In genomic region chr8:114564036-114564435, GRCm38 (mm10) we compare ENCODE assay signal across 22 mouse cellular contexts.
DNase-seq lines count a peak whose midpoint lies in the region; ATAC-seq and TF ChIP-seq lines count a peak whose summit lies in the region.
"Had no signal": no experiment of that assay in that cellular context is flagged by ENCODE, and none has a peak within 500 bp of the region (broad histone marks: within the 10 kb centered on the region; RNA-seq: fewer than 3 reads in every experiment).

No protein-coding gene starts in this region.

- no peaks in the 10 kb centered on the region for H3K9me3 ChIP-seq in kidney, embryonic 14.5 days (ENCODE audit: control insufficient read depth, low read length)
- H3K9me3 ChIP-seq in midbrain, embryonic 13.5 days = no peaks in the 10 kb centered on the region
- H3K9me3 ChIP-seq: embryonic facial prominence, embryonic 10.5 days; heart, embryonic 10.5 days; hindbrain, embryonic 13.5 days had no signal

- no peak for ATAC-seq in kidney, embryonic 14.5 days (ENCODE audit: low FRiP score, low TSS enrichment)
- no peak for ATAC-seq in erythroid progenitor cell, adult 5-6 weeks (replicated peaks; ENCODE audit: low FRiP score, poor library complexity, severe bottlenecking)
- ATAC-seq in midbrain, embryonic 13.5 days = no peak
- ATAC-seq: activated CD4-positive, CD25-positive, alpha-beta regulatory T cell, adult 4 months; forebrain, embryonic 16.5 days had no signal

- no peak for TF ChIP-seq POLR2A in kidney, adult 2 months (IDR thresholded peaks at IDR 0.05; ENCODE audit: low read depth, low read length)

- no peak overlapping the region for H3K4me3 ChIP-seq in kidney, embryonic 14.5 days (ENCODE audit: low read length)
- H3K4me3 ChIP-seq in kidney, adult 2 months (ENCODE audit: insufficient read depth, low read depth, low read length) = no peak overlapping the region
- H3K4me3 ChIP-seq in midbrain, embryonic 13.5 days (replicated peaks) = no peak overlapping the region
- H3K4me3 ChIP-seq: embryonic facial prominence, embryonic 10.5 days; heart, embryonic 10.5 days; hindbrain, embryonic 13.5 days had no signal

- no peak for TF ChIP-seq CTCF in kidney, adult 2 months (conservative IDR thresholded peaks at IDR 0.05; ENCODE audit: insufficient read depth, insufficient read length, low read depth, low read length)

- H3K36me3 ChIP-seq in kidney, embryonic 14.5 days (ENCODE audit: control insufficient read depth, insufficient read depth, low read length) = no peaks in the 10 kb centered on the region
- no peaks in the 10 kb centered on the region for H3K36me3 ChIP-seq in kidney, adult 2 months (ENCODE audit: control insufficient read depth, insufficient read depth, low read length)
- no peaks in the 10 kb centered on the region for H3K36me3 ChIP-seq in midbrain, embryonic 13.5 days
- H3K36me3 ChIP-seq: embryonic facial prominence, embryonic 10.5 days; heart, embryonic 10.5 days; hindbrain, embryonic 13.5 days had no signal

- no peak overlapping the region for H3K4me2 ChIP-seq in kidney, embryonic 14.5 days (replicated peaks; ENCODE audit: low read depth, low read length)
- no peak overlapping the region for H3K4me2 ChIP-seq in midbrain, embryonic 13.5 days (replicated peaks)
- H3K4me2 ChIP-seq: hindbrain, embryonic 13.5 days had no signal

- no peaks in the 10 kb centered on the region for H3K27me3 ChIP-seq in kidney, embryonic 14.5 days (ENCODE audit: control insufficient read depth, insufficient read depth, low read length)
- H3K27me3 ChIP-seq in kidney, adult 2 months (replicated peaks; ENCODE audit: control insufficient read depth, insufficient read depth, low read length) = no peaks in the 10 kb centered on the region
- peaks cover 12% of the 10 kb centered on the region; the same call in 1 of the 2 replicates for H3K27me3 ChIP-seq in midbrain, embryonic 13.5 days
- H3K27me3 ChIP-seq: CH12.LX, Patski had no signal

- WGBS in kidney, embryonic 14.5 days = 82% methylated on average over 5 of the region's 6 CpGs
- 50% methylated on average over 6 of the region's 6 CpGs for WGBS in kidney, adult 2 months
- WGBS in midbrain, embryonic 13.5 days = 44% methylated on average over 5 of the region's 6 CpGs

- no peaks in the 10 kb centered on the region; the same call in 1 of the 2 replicates for H3K4me1 ChIP-seq in kidney, embryonic 14.5 days (ENCODE audit: control insufficient read depth, insufficient read depth, low read length)
- peaks cover 18% of the 10 kb centered on the region for H3K4me1 ChIP-seq in kidney, adult 2 months (ENCODE audit: control insufficient read depth, insufficient read depth, low read length)
- H3K4me1 ChIP-seq in midbrain, embryonic 13.5 days (replicated peaks) = peaks cover 19% of the 10 kb centered on the region
- H3K4me1 ChIP-seq: heart, embryonic 10.5 days had no signal

- no peak overlapping the region for H3K27ac ChIP-seq in kidney, embryonic 14.5 days (ENCODE audit: low read depth, low read length)
- H3K27ac ChIP-seq in kidney, adult 2 months (ENCODE audit: insufficient read depth, low read depth, low read length) = peak overlapping the region; percentile 62
- no peak overlapping the region for H3K27ac ChIP-seq in midbrain, embryonic 13.5 days
- H3K27ac ChIP-seq: embryonic facial prominence, embryonic 10.5 days; heart, embryonic 10.5 days; hindbrain, embryonic 13.5 days had no signal

- DNase-seq in kidney, adult 11 months = peak; percentile 70
- DNase-seq in kidney, adult 2 months = peak; percentile 86
- DNase-seq in kidney, adult 9 months = peak; percentile 83
- peak; percentile 60 to 83 for DNase-seq in kidney, postnatal 25 days
- DNase-seq: adrenal gland, postnatal 14 days; cerebellum, adult 11-12 months; cerebellum, adult 9-10 months; cerebellum, postnatal 36 days; gastrocnemius, postnatal 10 days; heart, adult 18-20 months; heart, postnatal 10 days; heart, postnatal 4 days had no signal

- no peak overlapping the region for H3K9ac ChIP-seq in kidney, embryonic 14.5 days (ENCODE audit: low read depth, low read length)
- H3K9ac ChIP-seq in midbrain, embryonic 13.5 days (replicated peaks) = no peak overlapping the region
- H3K9ac ChIP-seq: hindbrain, embryonic 13.5 days had no signal
